Mouse (Mus musculus) ES-E14 (cell line): ENCODE results near the gene Ksr1.

Experiments used
- MAFK ChIP-seq: IDR thresholded peaks from 2 replicates; pipeline ENCODE4 v1.6.1; 2014; ENCODE audit warnings: mild to moderate bottlenecking, low read depth, low read length, inconsistent platforms; ENCODE audit not compliant: insufficient read depth
- ZC3H11A ChIP-seq: IDR thresholded peaks from 2 replicates; pipeline ENCODE4 v1.6.1; 2012; ENCODE audit warnings: low read depth, mild to moderate bottlenecking, inconsistent platforms, low read length, borderline replicate concordance

DNA sequence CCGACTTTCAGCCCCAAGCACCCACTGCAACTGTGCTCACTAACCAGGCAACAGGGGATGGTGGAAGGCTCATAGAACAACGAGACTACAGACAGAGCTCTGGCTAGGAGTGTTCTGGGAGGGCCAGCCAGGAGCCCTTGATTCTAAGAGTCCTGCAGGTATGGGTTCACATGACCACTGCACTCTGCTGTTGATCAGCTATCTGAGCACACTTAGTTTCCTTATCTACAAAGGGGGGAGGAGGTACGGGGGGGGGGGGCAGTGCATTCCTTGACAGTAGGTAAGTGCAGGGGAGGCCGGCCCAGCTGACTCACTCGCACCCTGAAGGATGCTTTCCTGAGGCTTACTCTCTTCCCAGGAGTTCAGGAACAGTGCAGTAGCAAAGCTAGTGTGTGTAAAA, 61.1 kb downstream of the Ksr1 start:
- TF ChIP-seq MAFK (no peak), ZC3H11A (no peak)
